Mouse (Mus musculus): ENCODE data around the gene Rbm10.

GRCm38 (mm10) chrX:20658026-20658652, 40.8 kb downstream of the Rbm10 start, which contains the start of gene Uba1:
- TF ChIP-seq POLR2A (IDR thresholded peaks at IDR 0.05; ENCODE audit: extremely low read depth, insufficient read depth, low read length): peak; percentile 14; the same call in 1 of the 2 replicates
- no peak for TF ChIP-seq CTCF (IDR thresholded peaks at IDR 0.05; ENCODE audit: extremely low read depth, insufficient read depth, low read length)
